Mouse (Mus musculus): ENCODE measurements around the gene Dhdh. TPM values are rescaled to one million over a fixed set of nuclear protein-coding genes. Genes with fewer than 3 reads are reported as not detected.
"Not testable (repeated sequence)": the region's sequence is repeated elsewhere in the genome, so short reads cannot be mapped to it uniquely, and the experiment has no call there.

Gene Dhdh
- polyA plus RNA-seq, 1 experiment from 2014 or later = 1.8 TPM

DNA sequence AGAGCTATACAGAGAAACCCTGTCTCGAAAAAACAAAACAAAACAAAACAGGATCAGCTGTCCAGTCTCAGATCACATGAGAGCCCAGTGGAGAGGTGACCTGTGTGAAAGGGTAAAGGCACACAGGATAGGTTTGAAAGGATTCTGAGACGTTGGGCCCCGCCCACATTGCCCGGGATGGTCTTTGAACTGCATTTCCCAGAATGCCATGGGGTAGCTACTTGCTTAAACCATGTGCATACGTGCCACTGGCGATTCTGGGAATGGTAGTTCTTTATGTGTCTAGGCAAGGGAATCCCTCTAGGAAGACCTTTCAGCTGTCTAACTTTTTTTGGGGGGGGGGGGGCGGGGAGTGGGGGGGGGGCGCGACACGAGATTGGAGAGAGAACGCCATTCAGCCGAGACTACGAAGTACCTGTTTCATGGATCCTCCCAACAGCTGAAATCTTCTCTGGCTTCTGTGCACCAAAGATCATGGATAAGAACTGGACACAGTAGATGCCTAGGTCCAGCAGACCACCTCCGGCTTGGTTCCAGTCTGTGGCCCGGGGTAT, 7.2 kb downstream of the Dhdh start, which contains the start of gene Tulp2:
Tulp2 (plus strand) TSS at position 504 of the 554 bp plus-strand sequence.
- H3K4me2 ChIP-seq (ENCODE audit: low read length) = no peak within 1 kb of the TSS
- ATAC-seq (replicated peaks; ENCODE audit: low FRiP score, low read depth) (peak; percentile 69), DNase-seq (ENCODE audit: low spot score) (peak; percentile 81)
- no peaks in the 10 kb centered on the region for H3K27me3 ChIP-seq (ENCODE audit: insufficient read depth, low read length)
- no peaks in the 10 kb centered on the region for H3K36me3 ChIP-seq (ENCODE audit: insufficient read depth, low read length)
- no peaks in the 10 kb centered on the region for H3K4me1 ChIP-seq (replicated peaks; ENCODE audit: insufficient read depth, low read length)
- WGBS = 52% methylated on average over 15 of the region's 15 CpGs
- no peak within 1 kb of the TSS for H3K9ac ChIP-seq (ENCODE audit: low read depth, low read length)
- no peaks in the 10 kb centered on the region for H3K9me3 ChIP-seq (replicated peaks; ENCODE audit: low read length)
- H3K27ac ChIP-seq = no peak within 1 kb of the TSS
- TF ChIP-seq CTCF (IDR thresholded peaks at IDR 0.05; ENCODE audit: low read depth) = no peak
- H3K4me3 ChIP-seq (replicated peaks; ENCODE audit: low read depth, low read length) = no peak within 1 kb of the TSS

DNA sequence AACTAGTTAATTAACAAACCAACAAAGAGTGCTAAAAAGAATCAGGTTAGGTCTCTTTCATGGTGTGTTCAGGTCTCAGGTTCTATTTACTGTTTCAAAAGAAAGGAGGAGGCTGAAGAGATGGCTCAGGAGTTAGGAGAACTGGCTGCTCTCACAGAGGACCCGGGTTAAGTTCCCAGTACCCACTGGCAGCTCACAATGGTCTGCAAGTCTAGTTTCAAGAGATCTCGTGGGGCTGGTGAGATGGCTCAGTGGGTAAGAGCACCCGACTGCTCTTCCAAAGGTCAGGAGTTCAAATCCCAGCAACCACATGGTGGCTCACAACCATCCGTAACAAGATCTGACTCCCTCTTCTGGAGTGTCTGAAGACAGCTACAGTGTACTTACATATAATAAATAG, 8.3 kb downstream of the Dhdh start:
- not testable (repeated sequence) for H3K27ac ChIP-seq; DNase-seq (ENCODE audit: low spot score); H3K9me3 ChIP-seq (replicated peaks; ENCODE audit: low read length); H3K27me3 ChIP-seq (ENCODE audit: insufficient read depth, low read length); H3K4me3 ChIP-seq (replicated peaks; ENCODE audit: low read depth, low read length); ATAC-seq (replicated peaks; ENCODE audit: low FRiP score, low read depth); H3K36me3 ChIP-seq (ENCODE audit: insufficient read depth, low read length); H3K4me1 ChIP-seq (replicated peaks; ENCODE audit: insufficient read depth, low read length); H3K9ac ChIP-seq (ENCODE audit: low read depth, low read length); H3K4me2 ChIP-seq (ENCODE audit: low read length)
- WGBS = 79% methylated on average over 3 of the region's 4 CpGs

DNA sequence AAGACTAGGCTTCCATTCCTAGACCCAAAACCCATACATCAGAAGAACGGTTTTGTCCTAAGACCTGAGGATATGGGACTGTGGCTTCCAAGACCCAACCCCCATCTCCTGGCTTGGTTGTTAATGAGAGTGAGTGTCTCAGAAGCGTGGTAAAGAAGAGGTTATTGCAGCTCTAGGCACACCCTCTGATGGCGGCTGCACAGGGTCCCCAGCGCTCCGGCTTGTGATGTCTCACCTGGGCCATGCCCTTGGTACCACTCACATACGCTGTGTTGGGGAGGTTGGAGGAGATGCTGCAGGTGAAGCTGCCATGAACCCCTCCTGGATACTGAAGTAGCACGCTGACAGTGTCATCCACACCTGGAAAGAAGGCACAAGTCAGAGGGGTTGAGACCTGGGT, 9.8 kb downstream of the Dhdh start:
- TF ChIP-seq CTCF (IDR thresholded peaks at IDR 0.05; ENCODE audit: low read depth) = no peak
- Histone ChIP-seq H3K4me2 (ENCODE audit: low read length) (no peak overlapping the region), H3K27me3 (ENCODE audit: insufficient read depth, low read length) (no peaks in the 10 kb centered on the region), H3K9ac (ENCODE audit: low read depth, low read length) (no peak overlapping the region), H3K9me3 (replicated peaks; ENCODE audit: low read length) (no peaks in the 10 kb centered on the region), H3K36me3 (ENCODE audit: insufficient read depth, low read length) (no peaks in the 10 kb centered on the region), H3K4me1 (replicated peaks; ENCODE audit: insufficient read depth, low read length) (no peaks in the 10 kb centered on the region), H3K27ac (no peak overlapping the region), H3K4me3 (replicated peaks; ENCODE audit: low read depth, low read length) (no peak overlapping the region)
- WGBS = 95% methylated on average over 7 of the region's 7 CpGs
- ATAC-seq (replicated peaks; ENCODE audit: low FRiP score, low read depth) = no peak
- DNase-seq (ENCODE audit: low spot score) = no peak

DNA sequence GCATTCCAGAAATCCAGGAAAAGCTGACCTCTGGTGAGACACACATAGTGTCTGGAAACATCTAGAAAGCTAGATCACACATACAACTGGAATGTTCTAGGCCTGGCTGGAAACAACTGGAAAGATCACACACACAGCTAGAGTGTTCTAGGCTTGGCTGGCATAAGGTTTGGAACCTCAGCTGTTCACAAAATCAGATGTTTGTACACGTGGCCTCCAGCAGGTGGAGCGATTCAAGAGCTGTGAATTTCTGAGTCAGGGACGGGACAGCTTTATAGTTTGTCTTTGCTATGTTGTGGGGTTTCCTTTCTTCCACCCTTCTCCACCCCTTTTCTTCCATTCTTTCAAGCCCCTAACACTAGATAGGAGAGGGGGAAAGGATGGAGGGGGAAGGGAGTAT, 11.6 kb downstream of the Dhdh start:
- peak; percentile 90 for TF ChIP-seq CTCF (IDR thresholded peaks at IDR 0.05; ENCODE audit: low read depth)
- DNase-seq (ENCODE audit: low spot score) = peak; percentile 83
- no peak; the same call in 1 of the 2 replicates for ATAC-seq (replicated peaks; ENCODE audit: low FRiP score, low read depth)
- H3K4me3 ChIP-seq (replicated peaks; ENCODE audit: low read depth, low read length) = no peak overlapping the region
- H3K27me3 ChIP-seq (ENCODE audit: insufficient read depth, low read length) = no peaks in the 10 kb centered on the region
- no peaks in the 10 kb centered on the region for H3K9me3 ChIP-seq (replicated peaks; ENCODE audit: low read length)
- H3K4me1 ChIP-seq (replicated peaks; ENCODE audit: insufficient read depth, low read length) = no peaks in the 10 kb centered on the region
- 5% methylated on average over 3 of the region's 3 CpGs for WGBS
- no peak overlapping the region; the same call in 1 of the 2 replicates for H3K27ac ChIP-seq
- H3K4me2 ChIP-seq (ENCODE audit: low read length) = no peak overlapping the region; the same call in 1 of the 2 replicates
- no peak overlapping the region for H3K9ac ChIP-seq (ENCODE audit: low read depth, low read length)
- no peaks in the 10 kb centered on the region for H3K36me3 ChIP-seq (ENCODE audit: insufficient read depth, low read length)

DNA sequence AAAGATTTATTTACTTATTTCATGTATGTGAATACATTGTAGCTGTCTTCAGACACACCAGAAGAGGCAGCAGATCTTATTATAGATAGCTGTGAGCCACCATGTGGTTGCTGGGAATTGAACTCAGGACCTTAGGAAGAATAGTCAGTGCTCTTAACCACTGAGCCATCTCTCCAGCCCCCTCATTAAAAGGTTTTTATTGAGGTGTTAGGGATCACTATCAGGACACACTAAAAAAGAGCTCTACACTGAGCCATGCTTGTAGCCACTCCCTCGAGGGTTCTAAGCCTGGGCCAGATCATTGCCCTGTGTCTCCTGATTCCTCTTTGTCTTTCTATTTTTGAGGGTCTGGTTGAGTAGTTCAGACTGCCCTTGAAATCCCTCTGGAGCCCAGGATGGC, 12.2 kb downstream of the Dhdh start:
- no peaks in the 10 kb centered on the region for H3K4me1 ChIP-seq (replicated peaks; ENCODE audit: insufficient read depth, low read length)
- no peaks in the 10 kb centered on the region for H3K27me3 ChIP-seq (ENCODE audit: insufficient read depth, low read length)
- DNase-seq (ENCODE audit: low spot score) (no peak), ATAC-seq (replicated peaks; ENCODE audit: low FRiP score, low read depth) (no peak)
- no peaks in the 10 kb centered on the region for H3K9me3 ChIP-seq (replicated peaks; ENCODE audit: low read length)
- 24% methylated on average over 1 of the region's 1 CpGs for WGBS
- no peak overlapping the region for H3K4me2 ChIP-seq (ENCODE audit: low read length)
- no peak overlapping the region for H3K4me3 ChIP-seq (replicated peaks; ENCODE audit: low read depth, low read length)
- no peak overlapping the region for H3K9ac ChIP-seq (ENCODE audit: low read depth, low read length)
- TF ChIP-seq CTCF (IDR thresholded peaks at IDR 0.05; ENCODE audit: low read depth) = no peak
- H3K27ac ChIP-seq = no peak overlapping the region
- H3K36me3 ChIP-seq (ENCODE audit: insufficient read depth, low read length) = no peaks in the 10 kb centered on the region

DNA sequence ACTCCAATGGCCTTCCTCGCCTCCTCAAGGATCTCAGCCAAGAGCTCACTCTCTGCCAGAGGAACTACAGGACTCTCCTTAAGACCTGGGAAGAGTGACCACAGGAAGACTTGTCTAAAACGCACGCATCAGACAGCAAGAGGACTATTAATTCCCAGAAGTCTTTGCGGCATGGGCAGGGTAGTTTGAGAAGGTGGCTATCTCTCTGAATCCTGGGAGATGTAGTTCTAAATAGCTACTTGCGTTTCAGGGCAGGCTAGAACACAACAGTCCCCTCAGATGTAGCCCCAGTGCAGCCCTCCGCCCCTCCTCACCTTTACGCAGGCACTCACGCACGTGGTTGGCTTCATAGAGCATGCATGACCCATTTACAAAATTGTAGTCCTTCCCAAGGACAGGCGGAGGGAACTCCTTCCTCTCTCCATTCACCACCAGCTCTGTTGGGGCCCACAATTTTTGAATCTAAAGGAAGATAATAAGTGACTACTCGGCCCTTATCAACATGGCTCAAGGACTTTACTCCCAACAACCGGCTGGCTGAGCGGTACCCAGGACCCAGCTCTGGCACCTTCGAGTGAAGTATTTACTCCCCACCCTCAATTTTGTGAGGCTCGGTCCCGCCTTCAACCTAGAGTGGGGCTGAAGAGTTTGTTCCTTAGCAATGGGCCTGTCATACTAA, 13.2 kb downstream of the Dhdh start:
- DNase-seq (ENCODE audit: low spot score) = peak; percentile 71
- 67% methylated on average over 16 of the region's 16 CpGs for WGBS

More for the DNA sequence above, 13.2 kb downstream of the Dhdh start:
- no peak for ATAC-seq (replicated peaks; ENCODE audit: low FRiP score, low read depth)
- no peaks in the 10 kb centered on the region for H3K9me3 ChIP-seq (replicated peaks; ENCODE audit: low read length)
- H3K9ac ChIP-seq (ENCODE audit: low read depth, low read length) = peak overlapping the region; percentile 41; the same call in 1 of the 2 replicates
- no peak for TF ChIP-seq CTCF (IDR thresholded peaks at IDR 0.05; ENCODE audit: low read depth)
- no peak overlapping the region for H3K27ac ChIP-seq
- H3K36me3 ChIP-seq (ENCODE audit: insufficient read depth, low read length) = no peaks in the 10 kb centered on the region
- peak overlapping the region; percentile 49 for H3K4me2 ChIP-seq (ENCODE audit: low read length)
- no peaks in the 10 kb centered on the region for H3K27me3 ChIP-seq (ENCODE audit: insufficient read depth, low read length)
- H3K4me1 ChIP-seq (replicated peaks; ENCODE audit: insufficient read depth, low read length) = no peaks in the 10 kb centered on the region
- 0 out of 2 replicates have a peak overlapping the region, but pooled peaks have one; percentile 21 for H3K4me3 ChIP-seq (replicated peaks; ENCODE audit: low read depth, low read length)

All from kidney, postnatal 0 days (tissue).